Mouse (Mus musculus): ENCODE measurements around the gene Morn5.

DNA sequence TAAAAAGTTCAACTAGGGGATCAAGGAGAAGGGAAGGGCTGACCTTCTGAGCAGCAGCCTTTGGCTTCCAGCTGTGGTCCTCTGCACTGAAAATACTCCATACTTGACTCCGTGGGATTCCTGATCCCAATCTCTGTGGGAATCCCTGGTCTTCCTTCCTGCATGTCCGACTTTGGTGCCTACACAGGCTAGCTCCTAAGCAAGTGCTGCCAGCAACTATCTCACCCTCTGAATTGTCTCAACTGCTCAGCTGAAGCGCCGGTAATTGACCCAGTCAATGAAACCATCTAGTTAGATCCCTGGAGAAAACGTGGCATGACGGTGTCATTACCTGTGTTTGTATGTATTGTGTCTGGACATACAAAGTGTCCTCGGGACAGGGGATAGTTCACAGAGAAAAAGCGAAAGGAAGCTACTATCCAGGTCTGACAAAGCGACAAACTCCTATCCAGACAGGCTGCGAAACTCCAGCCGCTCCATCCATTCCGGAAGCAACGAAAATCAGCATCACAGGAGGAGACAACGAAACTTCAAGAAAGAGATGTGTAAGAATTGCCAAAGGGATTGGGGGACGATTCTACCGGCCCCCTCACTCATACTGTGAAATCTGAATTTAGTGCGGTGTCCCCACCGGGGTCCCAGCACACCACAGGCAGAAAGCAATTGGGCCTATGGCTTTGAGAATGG lies 48.0 kb downstream of the Morn5 start:
- TF ChIP-seq CTCF (IDR thresholded peaks at IDR 0.05; ENCODE audit: control insufficient read depth, insufficient read depth, insufficient read length) (no peak), MYOG (IDR thresholded peaks at IDR 0.05; ENCODE audit: control insufficient read depth, extremely low read depth, insufficient read length) (no peak), MYOD1 (IDR thresholded peaks at IDR 0.05; ENCODE audit: control insufficient read depth, insufficient read length, low read depth) (no peak), MAX (IDR thresholded peaks at IDR 0.05) (no peak), USF1 (IDR thresholded peaks at IDR 0.05; ENCODE audit: low read depth) (no peak)

Data from C2C12 (cell line).